Mouse (Mus musculus) ovary, adult 18-20 months (tissue): ENCODE results near the gene Mon2.
A peak's percentile ranks its signal among the peaks of the same experiment; 100 is the strongest.

ENCODE experiments used
- DNase-seq: peaks from one replicate; pipeline ENCODE4 v3.0.0; 2022; ENCODE audit warnings: low spot score, mixed read lengths

Gene Mon2

DNA sequence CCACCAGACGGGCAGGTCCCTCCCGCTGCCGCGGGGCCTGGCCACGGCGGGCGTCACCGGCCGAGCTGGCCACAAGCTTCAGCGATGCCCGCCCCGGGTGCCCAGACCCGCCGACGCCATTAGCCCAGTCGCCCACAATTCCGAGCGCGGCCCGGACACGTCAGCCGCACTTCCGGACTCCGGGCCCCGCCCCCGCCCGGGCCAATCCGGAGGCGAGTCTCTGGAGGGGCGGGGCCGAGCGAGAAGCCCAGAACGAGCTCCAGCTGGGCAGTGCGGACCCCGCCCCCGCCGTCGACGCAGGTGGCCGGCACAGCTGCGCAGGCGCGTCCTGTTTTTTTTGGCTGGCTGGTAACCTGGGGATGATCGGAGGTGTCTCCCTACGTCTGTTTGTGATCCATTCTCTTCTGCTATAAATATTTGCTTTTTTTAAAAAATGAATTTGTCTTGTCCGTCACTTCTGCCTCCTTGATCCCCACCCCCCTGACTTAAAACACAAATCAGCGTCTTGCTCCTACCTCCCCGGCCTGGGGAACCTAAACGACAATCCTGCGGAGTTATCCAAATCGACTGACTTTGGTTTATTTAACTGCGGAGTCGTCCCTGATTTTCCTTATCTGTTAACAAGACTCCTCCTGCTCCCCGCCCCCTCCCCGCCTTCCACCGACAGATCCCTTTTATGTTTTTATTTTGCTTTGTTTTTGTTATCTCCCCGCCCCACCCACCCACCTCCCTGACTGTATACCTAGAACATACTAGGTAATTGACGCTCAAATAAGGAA lies at the start of gene Mon2:
Mon2 (minus strand) TSS at position 261 of the 779 bp plus-strand sequence.
- DNase-seq: peak; percentile 95

DNA sequence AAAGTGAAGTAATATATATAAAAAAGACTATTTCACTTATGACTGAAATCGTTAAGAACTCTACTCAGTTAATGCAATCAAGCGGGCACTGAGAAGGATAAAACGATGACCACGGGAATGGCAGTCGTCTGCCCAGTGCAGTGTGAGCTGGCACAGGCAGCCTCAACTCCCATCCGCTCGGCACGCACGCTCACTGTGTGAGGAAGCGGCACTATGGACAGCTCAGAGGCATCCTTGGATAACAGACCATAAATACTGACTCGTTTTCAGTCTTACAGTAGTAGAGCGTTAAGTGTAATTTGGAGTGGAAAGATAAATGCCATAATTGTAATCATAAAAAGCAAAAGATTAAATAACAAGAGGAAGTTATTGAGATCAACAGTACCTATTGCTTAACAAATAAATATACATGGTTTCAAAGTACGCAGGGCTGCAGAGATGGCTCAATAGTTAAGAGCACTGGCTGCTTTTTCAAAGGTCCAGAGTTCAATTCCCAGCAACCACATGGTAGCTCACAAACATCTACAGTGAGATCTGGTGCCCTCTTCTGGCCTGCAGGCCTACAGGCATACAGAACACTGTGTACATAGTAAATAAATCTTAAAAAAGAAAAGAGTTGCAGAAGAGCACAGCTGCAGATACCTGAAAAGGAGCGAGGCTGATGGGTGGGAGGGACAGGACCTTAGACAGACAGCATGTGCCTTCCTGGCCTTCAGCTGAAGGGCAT lies 44.5 kb upstream of the Mon2 start:
- no peak for DNase-seq

DNA sequence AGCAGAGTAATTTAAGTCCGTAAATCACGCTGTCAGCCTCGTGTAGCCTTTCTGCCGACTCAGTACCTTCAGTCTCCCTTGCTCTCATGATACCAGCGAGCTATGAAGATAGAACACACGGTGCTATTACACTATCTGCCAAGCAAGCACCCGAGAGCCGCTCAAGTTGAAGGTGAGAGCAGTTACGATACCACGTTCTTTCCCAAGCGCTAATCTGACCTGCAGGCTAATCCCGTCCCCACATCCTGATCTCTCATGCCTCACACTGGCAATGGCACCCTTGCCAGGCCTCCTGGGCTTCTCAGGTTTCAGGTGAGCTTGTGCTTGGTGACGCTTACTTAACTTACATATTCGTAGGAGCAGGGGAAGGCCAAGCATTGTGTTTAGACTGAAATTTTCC lies 40.6 kb upstream of the Mon2 start:
- DNase-seq: no peak

DNA sequence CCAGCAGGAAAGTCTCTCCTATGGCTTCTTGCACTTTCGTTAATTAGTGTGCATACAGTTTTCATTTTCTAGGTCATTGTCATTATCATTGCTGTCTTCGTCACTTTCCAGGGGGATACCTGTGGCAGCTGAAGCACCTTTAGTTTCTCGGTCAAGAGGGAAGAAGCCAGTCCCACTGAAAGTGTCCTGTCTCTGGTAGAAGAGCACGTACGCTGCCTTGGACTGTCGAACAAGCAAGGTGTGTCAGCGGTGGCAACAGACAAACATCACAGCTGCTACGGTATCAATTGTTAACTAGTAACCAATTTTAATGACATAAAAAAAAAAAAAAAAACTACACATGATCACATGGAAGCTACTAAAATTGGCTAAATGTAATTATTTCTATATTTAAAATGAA lies 37.2 kb upstream of the Mon2 start:
- no peak for DNase-seq

DNA sequence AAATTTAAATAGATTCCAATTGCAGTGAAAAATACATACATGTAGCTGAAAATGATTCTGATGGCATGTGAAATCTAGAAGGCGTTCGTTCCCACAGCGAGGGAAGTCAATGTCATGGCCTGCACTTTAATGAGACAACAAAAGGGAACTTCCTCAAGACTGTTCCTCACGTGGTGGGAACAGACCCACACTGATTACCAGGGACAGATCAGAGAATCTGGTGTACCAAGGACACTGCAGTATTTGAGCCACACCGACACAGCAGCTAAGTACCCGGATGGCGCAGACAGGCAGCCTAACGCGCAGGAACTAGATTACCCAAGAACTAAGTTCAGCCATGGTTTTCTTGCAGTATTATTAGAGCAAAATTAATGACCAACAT lies 36.5 kb upstream of the Mon2 start:
- no peak for DNase-seq

DNA sequence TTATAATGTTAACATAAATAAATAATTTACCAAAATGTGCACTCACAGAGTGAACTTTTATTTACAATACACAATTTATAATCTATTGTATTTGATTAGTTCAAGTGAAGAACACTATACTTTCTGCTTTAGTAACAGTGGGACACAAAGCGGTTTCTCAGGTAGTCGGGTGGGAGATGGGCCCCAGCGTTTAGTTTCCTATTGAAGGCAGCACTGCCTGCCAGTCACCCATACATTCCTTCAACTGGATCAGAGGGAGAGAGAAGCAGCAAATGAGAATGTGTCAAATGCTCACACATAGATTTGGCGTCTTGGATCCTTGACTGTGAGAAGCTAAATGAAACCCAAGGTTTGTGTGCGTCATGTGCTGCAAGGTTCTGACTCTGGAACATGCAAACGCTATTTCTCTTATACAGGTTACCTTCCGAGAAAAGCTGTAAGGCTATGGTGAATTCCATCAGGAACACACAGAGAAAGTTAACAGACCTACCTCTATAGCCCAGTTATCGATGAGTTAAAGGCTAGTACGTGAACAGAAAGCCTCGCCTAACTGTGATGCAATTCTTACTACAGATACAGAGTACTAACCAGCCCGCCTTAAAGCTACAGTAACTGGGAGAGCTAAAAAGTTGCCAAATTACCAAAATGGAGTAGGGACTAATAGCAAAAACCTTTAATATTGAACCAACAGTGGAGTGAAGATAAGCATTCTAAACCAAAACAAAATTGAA lies 35.9 kb upstream of the Mon2 start:
- no peak for DNase-seq

DNA sequence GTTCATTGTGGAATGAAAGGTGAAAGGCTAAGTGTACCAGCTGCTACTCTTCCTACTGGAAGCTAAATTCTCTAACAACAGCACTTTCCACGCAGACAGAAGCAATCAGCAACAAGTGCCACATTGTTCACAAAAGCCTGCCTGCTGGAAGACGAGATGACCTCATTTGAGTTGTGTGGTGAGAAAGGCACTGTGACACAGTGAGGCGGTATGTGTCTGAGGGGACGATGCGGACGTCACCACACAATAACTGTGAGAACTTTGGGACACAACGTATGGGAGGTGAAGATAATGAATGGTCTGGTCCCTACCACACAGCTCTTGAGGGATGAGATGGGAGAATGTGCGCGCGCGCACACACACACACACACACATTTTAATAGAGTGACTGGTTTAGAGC lies 34.2 kb upstream of the Mon2 start:
- DNase-seq: no peak

DNA sequence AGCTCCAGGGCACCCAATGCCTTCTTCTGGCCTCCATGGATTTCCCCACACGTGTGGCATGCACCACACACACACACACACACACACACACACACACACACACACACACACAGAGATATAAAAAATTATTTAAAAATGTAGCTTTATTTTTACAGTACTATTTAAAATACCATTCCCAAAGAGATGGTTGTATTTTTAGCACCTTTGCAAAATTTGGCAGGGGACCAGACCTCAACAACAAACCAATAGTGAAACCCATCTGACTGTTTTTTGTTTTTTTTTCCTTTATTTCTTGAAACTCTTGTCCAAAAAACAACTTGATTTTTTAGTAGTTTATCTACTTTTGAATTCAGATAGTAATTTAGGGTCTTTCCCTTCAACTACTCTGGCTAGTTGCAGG lies 32.2 kb upstream of the Mon2 start:
- no peak for DNase-seq

DNA sequence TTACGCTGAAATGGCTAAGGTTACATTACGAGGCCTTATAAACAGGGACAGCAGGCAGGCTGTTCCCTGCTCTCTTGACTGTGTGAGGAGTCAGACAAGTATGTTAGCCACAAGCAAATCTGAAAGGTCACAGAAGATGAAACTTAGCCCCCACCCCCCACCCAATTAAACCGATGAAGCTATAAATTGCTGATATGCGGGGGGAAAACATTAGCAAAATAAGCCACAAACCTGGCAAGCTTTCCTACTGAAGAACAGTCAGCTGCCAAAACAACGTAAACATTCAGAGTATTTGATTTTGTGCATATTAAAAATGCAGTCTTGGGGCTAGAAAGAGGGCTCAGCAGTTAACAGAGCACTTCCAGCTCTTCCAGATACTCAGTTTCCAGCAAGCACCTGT lies 31.8 kb upstream of the Mon2 start:
- no peak for DNase-seq

DNA sequence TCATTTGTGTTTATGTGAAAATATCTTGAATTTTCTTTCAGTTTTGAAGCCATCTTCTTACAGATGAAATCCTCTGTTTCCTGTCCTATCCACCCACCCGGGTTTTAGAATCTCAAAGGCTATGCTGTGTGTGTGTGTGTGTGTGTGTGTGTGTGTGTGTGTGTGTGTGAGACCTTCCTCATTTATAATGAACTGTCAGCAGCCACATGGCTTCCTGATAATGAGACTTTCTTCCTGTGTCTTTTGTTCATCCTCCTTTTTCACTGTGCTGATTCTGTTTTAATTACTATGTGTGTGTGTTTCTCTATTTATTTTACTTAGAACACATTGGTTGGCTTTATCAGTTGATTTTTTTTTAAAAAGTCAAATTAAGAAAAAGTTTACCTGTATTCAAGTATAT lies 25.0 kb upstream of the Mon2 start:
- DNase-seq: no peak

DNA sequence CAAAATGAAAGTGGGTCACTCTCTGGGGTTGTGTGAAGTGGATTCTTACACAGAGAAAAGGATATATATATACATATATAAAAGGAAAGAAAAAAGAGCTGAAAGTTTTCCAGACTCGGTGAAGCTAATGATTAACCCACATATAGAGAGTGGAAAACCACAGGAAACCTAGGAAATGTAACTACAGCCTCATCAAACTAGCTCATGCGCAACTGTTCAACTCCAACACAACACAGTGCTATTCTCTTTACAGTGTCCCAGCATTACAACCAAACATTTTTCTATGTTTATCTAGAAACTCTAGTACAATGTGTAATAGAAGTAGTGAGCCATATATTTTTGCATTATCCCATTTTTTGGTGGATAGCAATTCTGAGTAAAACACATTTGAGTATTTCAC lies 24.3 kb upstream of the Mon2 start:
- DNase-seq: no peak

DNA sequence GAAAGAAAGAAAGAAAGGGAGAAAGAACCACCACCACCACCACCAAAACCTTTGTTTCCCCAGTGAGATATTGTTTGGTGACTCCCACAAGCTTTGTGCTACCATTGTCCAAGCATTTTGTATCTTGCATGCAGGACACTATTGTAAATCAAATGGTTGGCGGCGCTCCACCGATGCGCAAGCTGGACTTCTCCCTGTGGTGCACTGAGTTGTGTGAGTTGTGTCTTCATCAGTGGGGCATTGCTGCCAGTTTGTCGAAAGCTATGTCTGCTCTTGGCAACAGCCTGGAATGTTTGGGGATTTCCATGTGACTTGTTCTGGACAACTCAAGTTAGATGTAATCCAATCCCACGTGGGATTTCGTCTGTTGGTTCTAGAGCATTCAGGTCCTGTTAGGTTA lies 18.2 kb upstream of the Mon2 start:
- no peak for DNase-seq

DNA sequence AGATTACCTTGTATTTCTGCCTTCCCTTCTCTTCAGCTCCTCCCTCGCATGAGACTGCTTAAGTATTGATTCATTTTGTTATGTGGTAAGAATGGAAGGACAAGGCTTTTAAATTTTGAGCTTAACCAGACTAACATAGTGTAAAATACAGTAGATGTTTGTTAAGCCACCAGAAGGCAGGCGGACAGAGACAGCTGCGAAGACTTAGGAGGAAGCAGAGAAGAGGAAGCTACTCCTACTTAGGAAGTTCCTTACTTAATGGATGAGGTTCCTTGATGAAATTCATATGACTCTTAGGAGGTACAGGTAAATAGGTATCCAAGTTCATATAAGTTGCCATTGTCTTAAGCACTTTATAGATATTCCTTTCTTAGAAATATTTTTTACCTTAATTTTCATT lies 16.3 kb upstream of the Mon2 start:
- DNase-seq: no peak

DNA sequence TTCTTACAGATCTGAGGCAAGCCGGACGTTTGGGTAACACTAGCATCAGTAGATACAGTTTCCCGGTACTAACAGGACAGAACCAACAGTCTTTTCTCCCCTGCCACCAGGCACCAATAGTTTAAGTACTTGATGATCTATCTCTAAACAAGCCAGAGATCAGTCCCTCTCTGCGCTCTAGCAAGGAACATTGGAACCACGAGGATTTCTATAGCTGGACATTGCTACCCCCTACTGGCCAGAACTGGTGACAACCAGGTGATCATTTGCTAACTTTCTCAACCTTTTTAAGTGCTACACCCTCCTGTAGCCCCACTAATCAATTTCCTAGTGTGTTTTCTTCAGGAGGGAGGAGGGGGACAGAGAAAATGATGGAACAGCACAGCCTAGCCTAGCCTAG lies 15.4 kb upstream of the Mon2 start:
- DNase-seq: no peak

DNA sequence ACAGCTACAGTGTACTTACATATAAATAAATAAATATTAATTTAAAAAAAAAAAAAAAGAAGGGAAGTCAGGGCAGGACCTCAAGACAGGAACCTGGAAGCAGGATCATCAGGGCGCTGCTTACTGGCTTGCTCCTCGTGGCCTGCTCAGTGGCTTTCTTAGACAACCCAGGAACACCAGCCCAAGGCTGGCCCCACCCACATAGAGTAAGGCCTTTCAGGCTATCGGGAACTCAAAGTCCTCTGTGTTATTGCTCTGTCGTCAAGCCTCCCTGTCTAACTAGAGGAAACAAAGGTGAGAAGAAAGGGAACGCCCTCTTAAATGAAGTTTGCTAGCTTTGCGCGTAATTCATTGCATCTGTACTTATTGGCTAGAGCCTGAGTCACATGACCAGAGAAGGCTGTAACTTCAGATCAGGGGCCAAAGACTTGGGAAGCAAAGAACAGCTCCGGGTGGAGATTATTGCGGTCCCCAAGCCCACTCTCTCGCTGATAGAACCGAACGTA lies 13.2 kb upstream of the Mon2 start:
- no peak for DNase-seq

DNA sequence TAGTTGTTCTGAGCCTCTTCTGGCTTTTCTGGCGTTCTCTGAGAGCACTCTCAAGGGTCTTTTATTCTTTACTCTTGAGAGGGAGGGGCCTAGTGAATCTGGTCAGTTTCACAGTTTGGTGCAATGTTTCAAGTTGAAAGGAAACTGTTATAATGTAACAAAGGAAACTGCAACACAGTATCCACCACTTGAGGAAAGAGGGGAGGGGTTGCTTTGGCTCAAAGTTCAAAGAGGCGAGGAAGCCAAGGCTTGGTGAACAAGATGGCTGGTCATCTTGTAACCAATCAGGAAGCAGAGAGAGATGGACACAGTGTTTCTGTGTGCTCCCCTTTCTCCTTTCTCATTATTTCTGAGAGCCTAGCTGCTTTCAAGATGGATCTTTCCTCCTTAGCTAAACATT lies 10.5 kb upstream of the Mon2 start:
- no peak for DNase-seq

DNA sequence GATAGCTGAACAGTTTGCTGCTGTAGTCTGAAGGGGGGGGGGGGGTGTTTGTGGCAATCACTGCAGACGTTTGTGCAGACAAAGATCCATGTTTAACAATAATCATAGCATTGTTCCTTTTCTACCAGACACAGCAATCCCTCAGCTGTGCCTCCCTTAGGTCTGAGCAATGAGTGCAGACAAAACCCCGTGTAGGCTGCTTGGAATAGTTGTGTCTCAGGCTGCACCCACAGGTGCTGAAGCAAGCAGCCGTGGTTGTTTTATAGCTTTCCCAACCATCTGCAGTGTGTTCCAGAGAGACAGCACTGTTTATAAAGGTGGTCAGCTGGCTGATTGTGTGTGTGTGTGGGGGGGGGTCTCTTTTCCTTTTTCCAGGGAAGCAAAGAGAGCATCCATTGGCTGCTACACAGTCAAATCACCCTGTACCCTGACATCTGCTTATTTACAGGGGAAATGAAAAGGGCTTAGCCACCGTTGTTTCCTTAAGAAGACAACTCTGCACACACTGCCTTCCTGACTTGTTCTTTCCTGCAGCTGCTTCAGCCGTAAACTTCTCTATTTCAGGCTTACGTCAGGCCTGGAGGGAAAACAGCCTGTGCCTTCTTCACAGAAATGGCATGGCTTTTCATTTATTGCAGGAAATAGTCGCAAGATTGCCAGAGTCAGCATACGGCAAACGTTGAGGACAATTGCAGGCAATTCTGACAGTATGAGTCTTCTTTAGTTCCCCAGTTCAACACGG lies 8.8 kb upstream of the Mon2 start:
- DNase-seq: no peak

DNA sequence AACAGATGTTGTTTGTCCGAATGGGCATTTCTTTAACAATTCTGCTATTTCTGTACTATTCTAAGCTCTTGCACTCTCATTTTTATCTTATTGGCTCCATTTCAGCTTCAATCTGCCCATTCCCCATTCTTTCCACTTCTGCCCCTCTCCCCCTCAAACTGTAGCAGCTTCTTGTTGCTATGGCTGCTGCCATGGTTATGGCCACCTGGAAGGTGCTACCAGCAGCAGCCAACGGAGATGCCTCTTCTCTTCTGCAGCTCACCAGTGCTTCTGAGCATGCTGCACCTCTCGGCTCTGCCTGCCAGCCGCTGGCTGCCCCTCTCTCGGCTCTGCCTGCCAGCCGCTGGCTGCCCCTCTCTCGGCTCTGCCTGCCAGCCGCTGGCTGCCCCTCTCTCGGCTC lies 8.0 kb upstream of the Mon2 start:
- DNase-seq: no peak

DNA sequence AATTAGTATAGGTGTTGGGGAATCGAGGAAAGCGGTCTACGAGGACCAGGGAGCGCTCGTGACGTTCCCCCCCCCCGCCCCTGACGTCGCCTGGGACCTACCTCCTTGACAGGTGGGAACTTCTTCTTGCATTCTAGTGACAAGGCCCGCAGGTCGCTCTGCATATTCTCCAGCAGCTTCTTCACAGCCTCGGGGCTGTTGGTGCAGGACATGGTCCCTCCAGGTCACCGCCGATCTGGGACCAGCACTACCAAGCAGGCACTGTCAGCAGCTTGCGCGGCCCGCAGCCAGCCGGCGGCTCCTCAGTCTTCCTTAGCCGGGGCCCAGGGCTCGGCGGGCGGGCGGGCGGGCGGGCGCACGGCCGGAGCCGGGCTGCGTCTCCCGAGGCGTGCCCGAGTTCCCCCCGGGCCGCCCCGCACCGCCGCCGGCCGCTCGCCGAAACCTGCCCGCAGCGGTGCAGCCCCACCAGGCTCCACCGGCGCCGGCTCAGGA lies 508 bp downstream of the Mon2 start:
- no peak for DNase-seq

DNA sequence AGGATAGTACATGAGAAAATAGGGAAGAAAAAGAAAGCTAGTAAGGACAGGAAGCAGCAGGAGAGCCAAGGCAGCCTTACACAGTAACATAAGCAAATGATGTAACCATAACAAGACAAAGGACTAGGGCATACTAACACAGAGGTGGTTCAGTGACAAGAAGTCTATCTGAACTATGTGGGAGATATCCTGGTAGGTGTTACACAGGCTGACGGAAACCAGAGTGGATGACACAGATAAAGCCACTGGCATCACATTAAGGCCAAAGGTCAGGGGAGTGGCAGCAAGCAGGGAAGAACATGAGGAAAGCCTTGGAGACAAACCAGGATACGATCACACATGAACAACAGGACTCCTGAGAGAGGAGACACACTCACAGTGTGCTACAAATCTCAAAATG lies 4.3 kb downstream of the Mon2 start:
- DNase-seq: no peak

DNA sequence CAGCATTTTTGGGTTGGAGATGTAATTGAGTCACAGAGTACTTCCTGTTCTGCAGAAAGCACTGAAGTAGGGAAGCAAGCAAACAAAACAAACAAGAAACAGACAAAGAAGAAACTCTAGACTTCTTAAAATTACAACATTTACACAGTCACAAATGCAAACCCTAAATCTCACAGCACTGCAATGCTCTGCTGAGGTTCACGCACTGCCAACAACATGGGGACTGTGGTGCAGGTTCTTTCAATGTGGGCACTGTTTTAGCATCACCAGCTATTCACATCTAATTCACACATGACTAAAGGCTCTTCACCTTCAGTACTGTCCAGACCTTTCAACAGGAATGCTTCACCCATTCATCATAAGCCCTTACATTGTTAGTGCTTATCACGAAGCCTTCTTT lies 13.3 kb downstream of the Mon2 start:
- no peak for DNase-seq

DNA sequence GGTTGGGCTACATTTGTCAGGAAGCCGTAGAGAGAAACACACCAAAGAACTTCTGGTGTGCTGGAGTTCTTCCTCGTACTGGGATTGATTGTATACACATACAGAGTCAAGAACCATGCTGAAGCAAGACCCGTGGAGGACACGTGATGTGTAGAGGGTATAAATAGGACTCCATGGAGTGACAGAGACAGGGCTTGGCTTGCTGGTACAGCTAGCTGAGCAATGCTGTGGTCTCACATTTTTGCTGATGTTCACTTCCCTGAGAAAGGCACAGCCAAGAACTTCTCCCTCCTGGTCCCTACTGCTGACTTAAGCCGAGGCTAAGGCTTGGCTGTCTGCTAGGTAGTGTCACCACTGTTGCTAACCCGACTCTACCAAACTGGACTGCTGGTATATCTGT lies 15.5 kb downstream of the Mon2 start:
- no peak for DNase-seq
